Mouse (Mus musculus): ENCODE results near the gene Hscb. TPM values are rescaled to one million over a fixed set of nuclear protein-coding genes. Genes with fewer than 3 reads are reported as not detected.
A peak's percentile ranks its signal among the peaks of the same experiment; 100 is the strongest.

The Hscb gene
- polyA plus RNA-seq, 1 experiment from 2014 or later = 20.5 TPM

DNA sequence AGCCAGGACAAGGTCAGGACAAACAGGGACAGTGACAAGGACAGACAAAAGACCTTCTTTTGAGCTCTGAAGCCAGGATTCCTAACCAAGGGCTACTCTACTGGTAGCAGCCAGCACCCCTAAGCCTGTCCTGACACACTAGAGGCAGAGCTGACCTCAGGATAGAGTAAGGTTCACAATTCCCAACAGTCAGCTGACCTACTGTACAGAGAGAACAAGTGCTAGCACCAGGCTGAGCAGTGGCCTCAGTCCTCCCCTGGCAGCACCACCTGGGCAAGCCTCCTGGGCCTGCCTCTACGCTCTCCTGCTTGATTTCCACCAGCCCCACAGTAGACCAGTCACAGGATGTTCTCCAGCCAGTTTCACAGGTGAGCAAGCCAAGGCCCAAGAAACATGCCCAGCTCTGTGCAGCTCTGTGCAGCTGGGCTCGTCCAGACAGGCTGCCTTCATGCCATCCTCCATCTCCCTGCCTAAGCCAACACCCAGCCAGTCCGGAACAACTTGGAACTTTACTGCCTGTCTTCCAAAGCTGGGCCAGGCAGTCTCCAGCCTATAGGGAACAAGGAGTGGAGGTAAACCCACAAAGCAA lies 38.4 kb downstream of the Hscb start:
- ATAC-seq (ENCODE audit: low FRiP score, low read depth) = no peak

DNA sequence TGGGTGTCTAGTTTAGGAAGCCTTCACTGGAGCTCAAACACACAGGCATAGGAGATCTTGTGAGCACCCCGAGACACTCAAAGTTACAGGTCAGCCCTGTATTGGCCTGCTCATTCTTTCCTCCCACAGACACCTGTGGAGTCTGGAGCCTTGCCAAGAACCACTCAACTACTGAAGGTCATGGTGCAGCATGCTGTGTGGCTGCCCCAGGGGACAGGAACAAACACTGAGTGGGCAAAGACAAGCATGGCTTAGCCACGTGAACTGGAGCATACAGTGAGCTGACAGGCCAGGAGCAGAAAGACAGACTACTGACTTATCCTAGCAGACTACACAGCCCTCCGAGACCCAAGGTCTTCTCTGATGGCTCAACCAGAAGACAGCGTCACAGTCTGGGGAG lies 41.9 kb downstream of the Hscb start:
- H3K9ac ChIP-seq (replicated peaks) = no peak overlapping the region
- H3K9me3 ChIP-seq = no peaks in the 10 kb centered on the region
- H3K27me3 ChIP-seq = no peaks in the 10 kb centered on the region
- H3K4me1 ChIP-seq = no peaks in the 10 kb centered on the region
- no peak overlapping the region for H3K4me2 ChIP-seq (replicated peaks)
- ATAC-seq (ENCODE audit: low FRiP score, low read depth) = no peak
- WGBS = 86% methylated on average over 4 of the region's 4 CpGs
- no peak overlapping the region for H3K27ac ChIP-seq (replicated peaks)
- peaks cover 92% of the 10 kb centered on the region for H3K36me3 ChIP-seq
- no peak overlapping the region for H3K4me3 ChIP-seq

More for the DNA sequence above, 38.4 kb downstream of the Hscb start:
- Histone ChIP-seq H3K27ac (replicated peaks) (no peak overlapping the region), H3K4me1 (peaks cover 4% of the 10 kb centered on the region), H3K9ac (replicated peaks) (no peak overlapping the region), H3K36me3 (peaks cover 78% of the 10 kb centered on the region), H3K4me2 (replicated peaks) (no peak overlapping the region), H3K9me3 (no peaks in the 10 kb centered on the region), H3K27me3 (no peaks in the 10 kb centered on the region), H3K4me3 (no peak overlapping the region)
- WGBS = 100% methylated on average over 3 of the region's 3 CpGs

DNA sequence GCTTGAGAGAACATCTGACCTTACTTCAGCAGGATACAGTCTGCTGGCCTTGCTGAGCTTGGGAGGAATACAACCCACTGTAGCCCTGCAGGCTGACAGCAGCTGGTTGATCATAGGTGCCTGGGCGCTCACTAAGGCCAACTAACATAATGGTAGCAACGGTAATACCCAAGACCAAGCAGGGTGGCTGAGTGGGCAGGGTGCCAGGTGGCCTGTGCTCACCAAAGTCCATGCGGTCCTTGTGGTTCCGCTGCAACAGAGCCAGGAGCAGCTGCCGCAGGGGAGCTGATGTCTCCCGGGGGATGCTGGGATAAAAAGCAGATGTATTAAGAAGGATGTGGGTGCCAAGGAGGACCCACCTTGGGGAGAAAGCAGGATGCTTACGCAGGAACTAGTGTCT lies 45.2 kb downstream of the Hscb start:
- no peak for ATAC-seq (ENCODE audit: low FRiP score, low read depth)
- H3K9ac ChIP-seq (replicated peaks) = no peak overlapping the region
- no peak overlapping the region for H3K27ac ChIP-seq (replicated peaks)
- WGBS = 96% methylated on average over 7 of the region's 7 CpGs
- no peaks in the 10 kb centered on the region for H3K9me3 ChIP-seq
- no peak overlapping the region for H3K4me2 ChIP-seq (replicated peaks)
- peaks cover 99% of the 10 kb centered on the region for H3K36me3 ChIP-seq
- no peak overlapping the region for H3K4me3 ChIP-seq
- H3K27me3 ChIP-seq = no peaks in the 10 kb centered on the region
- H3K4me1 ChIP-seq = no peaks in the 10 kb centered on the region

DNA sequence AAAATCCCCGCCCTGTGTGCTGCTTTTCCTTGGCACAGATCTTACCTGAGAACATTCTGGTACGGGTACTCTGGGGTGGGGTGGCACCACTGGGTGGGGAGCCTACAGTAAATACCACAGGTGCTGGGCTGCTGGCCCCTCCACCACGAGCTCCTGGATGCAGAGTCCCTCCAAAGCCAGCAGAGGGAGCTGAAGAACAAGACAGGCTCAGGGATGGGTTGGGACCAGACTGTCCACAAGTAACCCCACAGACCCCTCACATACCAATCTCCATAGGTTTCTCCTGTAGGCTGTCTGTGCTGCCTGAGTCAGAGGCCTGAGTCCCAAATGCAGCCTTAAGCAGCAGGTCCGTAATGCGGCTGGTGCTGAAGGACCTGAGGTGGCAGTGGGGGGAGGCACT lies 50.9 kb downstream of the Hscb start:
- Histone ChIP-seq H3K36me3 (peaks cover 94% of the 10 kb centered on the region), H3K27me3 (no peaks in the 10 kb centered on the region), H3K9ac (replicated peaks) (no peak overlapping the region), H3K9me3 (no peaks in the 10 kb centered on the region), H3K4me1 (no peaks in the 10 kb centered on the region), H3K4me3 (no peak overlapping the region), H3K27ac (replicated peaks) (no peak overlapping the region), H3K4me2 (replicated peaks) (no peak overlapping the region)
- 66% methylated on average over 5 of the region's 5 CpGs for WGBS
- ATAC-seq (ENCODE audit: low FRiP score, low read depth) = peak; percentile 49; the same call in 1 of the 2 replicates

DNA sequence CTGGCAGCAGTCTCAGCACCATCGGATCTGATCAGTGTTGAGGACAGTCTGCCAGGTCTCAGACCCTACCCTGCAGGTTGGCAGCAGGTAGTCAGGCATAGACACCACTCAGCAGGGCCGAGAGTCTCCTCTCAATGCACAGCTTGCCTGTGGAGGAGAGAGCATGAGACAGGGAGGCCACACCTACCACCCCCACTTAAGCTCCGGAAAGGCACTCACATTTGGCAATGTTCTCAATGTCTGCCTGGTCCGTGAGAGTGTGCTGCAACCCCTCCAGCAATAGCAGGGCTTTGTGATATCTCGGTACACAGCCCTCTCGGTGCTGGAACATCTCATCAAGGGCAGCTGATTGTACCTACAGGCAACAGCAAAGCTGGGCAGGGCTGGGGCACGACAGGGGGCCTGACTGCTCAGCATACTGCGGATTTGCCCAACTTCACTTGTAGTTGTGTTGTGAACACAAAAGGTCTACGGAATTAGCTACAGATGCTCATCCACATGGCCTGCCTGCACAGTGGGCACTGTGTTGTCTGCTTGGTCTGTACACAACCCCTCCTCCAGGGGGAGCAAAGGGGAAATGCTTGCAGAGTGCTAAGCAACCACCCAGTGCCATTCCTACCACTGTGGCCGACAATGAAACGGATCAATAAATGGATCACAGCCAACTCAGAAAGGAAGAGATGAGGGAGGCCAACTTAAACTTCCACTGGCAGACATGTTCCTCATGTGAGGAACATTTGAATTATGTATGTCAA lies 53.3 kb downstream of the Hscb start:
- 89% methylated on average over 11 of the region's 11 CpGs for WGBS
- no peak overlapping the region for H3K9ac ChIP-seq (replicated peaks)
- H3K36me3 ChIP-seq = peaks cover 69% of the 10 kb centered on the region

DNA sequence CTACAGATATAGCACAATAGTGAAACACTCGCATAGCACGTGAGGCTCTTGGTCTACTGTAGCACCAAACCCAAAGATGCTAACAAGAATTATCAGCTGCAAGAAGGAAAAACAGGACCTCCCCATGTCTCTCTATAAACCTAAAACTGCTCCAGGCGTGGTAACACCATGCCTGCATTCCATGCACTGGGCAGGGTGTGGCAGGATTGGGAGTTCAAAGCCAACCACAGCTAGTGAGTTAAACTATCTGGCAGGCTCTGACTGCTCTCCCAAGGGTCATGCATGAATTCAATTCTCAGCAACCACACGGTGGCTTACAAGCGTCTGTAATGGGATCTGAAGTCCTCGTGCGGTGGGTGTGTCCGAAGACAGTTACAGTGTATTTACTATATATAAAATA lies 56.4 kb downstream of the Hscb start:
- Histone ChIP-seq H3K27ac (replicated peaks) (no peak overlapping the region), H3K4me3 (no peak overlapping the region), H3K4me2 (replicated peaks) (no peak overlapping the region), H3K9me3 (no peaks in the 10 kb centered on the region), H3K27me3 (no peaks in the 10 kb centered on the region), H3K36me3 (peaks cover 43% of the 10 kb centered on the region), H3K9ac (replicated peaks) (no peak overlapping the region), H3K4me1 (peaks cover 15% of the 10 kb centered on the region)
- ATAC-seq (ENCODE audit: low FRiP score, low read depth) = no peak
- WGBS = 79% methylated on average over 8 of the region's 8 CpGs

More for the DNA sequence above, 53.3 kb downstream of the Hscb start:
- Histone ChIP-seq H3K4me3 (no peak overlapping the region), H3K4me2 (replicated peaks) (no peak overlapping the region), H3K27me3 (no peaks in the 10 kb centered on the region), H3K27ac (replicated peaks) (no peak overlapping the region), H3K9me3 (no peaks in the 10 kb centered on the region), H3K4me1 (no peaks in the 10 kb centered on the region)
- no peak for ATAC-seq (ENCODE audit: low FRiP score, low read depth)

DNA sequence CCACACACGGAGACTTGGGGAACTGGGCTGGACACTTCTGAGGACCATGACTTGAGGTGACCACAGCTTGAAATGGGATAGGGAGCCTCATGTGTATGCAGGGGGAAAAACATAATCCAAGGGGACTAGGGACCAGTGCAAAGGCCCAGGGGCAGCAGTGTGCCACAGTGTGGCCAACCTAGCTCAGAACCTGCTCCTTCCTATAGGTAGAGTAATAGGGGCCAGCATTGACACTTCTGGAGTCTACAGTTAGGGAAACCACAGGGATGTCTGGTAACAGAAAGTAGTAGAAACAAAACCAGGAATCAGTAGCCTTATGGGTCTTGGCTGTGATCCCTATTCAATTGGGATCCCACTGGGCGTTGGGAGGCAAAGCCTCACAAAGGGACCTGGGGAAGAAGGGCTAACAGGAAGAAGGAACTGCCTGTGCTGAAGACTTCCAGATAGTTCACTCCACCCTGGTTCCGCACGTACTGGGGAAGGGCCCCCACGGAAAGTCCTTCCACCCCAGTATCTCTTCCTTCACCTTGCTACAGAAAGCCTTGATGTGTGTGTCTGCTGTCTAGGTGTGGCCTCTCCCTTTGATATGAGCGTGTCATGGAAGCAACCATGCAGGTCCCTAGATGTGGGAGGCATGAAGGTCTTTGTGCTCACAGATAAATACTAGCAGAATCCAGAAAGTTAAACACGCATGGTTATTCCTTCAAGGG lies 57.9 kb downstream of the Hscb start:
- H3K4me3 ChIP-seq = no peak overlapping the region
- H3K36me3 ChIP-seq = peaks cover 39% of the 10 kb centered on the region
- 85% methylated on average over 7 of the region's 7 CpGs for WGBS
- H3K4me1 ChIP-seq = peaks cover 15% of the 10 kb centered on the region
- no peaks in the 10 kb centered on the region for H3K9me3 ChIP-seq
- no peak overlapping the region for H3K27ac ChIP-seq (replicated peaks)
- no peak overlapping the region for H3K4me2 ChIP-seq (replicated peaks)
- H3K9ac ChIP-seq (replicated peaks) = no peak overlapping the region
- no peak for ATAC-seq (ENCODE audit: low FRiP score, low read depth)
- H3K27me3 ChIP-seq = no peaks in the 10 kb centered on the region

DNA sequence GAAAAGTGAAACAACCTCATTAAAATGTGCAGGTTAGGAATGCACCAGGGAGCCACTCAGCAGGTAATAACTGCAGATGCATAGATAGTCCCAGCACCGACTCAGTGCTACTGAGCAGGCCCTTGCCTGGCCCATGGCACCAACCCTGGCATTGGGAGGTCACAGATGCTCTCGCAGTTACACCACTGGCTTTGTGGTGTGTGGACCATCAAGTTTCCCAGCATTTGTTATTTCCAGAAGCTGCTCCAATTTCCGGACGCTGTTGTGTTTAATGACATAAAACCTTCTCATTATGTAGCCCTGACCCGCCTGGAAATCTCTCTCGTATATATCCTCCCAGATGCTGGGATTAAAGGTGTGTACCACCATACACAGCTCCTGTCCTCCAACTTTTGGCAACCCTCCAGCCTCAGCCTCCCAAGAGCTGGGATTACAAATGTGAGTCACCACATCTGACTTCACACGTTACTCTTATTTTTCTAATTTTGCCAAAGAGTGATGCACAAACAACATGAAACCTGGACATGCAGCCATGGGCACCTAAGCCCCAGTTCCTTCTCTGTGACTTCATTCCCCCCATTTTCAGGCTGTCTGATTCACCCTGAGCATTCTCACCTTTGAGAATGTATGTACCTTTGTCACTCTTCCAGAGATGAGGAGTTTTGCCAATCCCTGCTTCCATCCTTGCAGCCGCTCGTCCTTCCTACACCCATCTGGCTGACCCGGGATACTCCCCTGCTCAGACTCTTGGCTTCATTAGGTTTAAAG lies 58.6 kb downstream of the Hscb start:
- peak; percentile 71 for ATAC-seq (ENCODE audit: low FRiP score, low read depth)
- Histone ChIP-seq H3K27ac (replicated peaks) (0 out of 2 replicates have a peak overlapping the region, but pooled peaks have one; percentile 11), H3K9ac (replicated peaks) (peak overlapping the region; percentile 84), H3K36me3 (peaks cover 39% of the 10 kb centered on the region), H3K4me1 (peaks cover 15% of the 10 kb centered on the region), H3K4me3 (peak overlapping the region; percentile 86), H3K27me3 (no peaks in the 10 kb centered on the region), H3K9me3 (no peaks in the 10 kb centered on the region), H3K4me2 (replicated peaks) (peak overlapping the region; percentile 97)
- 67% methylated on average over 10 of the region's 10 CpGs for WGBS

DNA sequence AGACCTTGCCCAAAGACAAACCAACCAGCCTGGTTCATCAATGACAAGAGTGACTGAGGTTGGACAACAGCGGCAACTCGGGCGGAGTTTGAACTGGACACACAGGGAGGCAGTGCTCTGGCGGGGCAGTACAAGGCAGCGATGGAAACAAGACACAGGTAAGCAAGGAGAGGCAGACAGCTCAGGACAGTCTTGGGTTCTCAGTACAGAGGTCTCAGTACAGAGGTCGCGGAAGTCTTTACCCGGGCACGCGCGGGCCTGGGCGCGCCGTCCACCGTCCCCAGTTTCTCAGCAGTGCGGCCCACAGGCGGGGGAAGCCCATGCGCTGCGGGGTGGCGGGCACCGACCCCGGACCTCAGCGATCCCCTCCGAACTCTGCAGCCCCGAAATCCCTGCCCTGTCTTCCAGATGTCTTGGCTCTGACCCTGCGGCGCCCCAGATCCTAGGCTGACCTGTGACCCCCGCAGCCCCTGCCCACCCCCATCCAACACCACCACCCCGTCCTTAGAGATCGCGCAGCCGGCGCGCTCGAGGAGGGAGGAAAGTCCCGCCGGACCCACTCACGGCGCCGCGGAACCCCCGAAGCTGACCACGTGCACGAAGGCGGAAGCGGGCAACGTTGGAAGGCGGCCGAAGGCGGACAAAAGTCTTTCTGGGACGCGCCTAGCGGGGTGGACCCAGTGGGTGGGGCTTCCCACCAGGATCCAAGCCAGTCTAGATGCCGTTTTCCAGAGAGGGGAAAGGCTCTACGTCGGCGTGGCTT lies 59.4 kb downstream of the Hscb start, which contains the start of gene Pus1:
Gene Pus1, minus strand, starts transcription at position 662 of the 763 bp plus-strand sequence.
- ATAC-seq (ENCODE audit: low FRiP score, low read depth) = peak; percentile 83
- H3K4me2 ChIP-seq (replicated peaks) = peak within 1 kb of the TSS; percentile 97
- no peaks in the 10 kb centered on the region for H3K9me3 ChIP-seq
- H3K9ac ChIP-seq (replicated peaks) = peak within 1 kb of the TSS; percentile 84
- no peaks in the 10 kb centered on the region for H3K27me3 ChIP-seq
- H3K4me3 ChIP-seq = peak within 1 kb of the TSS; percentile 86
- H3K27ac ChIP-seq (replicated peaks) = 0 out of 2 replicates have a peak within 1 kb of the TSS, but pooled peaks have one; percentile 11
- H3K4me1 ChIP-seq = peaks cover 15% of the 10 kb centered on the region
- peaks cover 40% of the 10 kb centered on the region for H3K36me3 ChIP-seq
- WGBS = under 1% methylated on average over 56 of the region's 57 CpGs

DNA sequence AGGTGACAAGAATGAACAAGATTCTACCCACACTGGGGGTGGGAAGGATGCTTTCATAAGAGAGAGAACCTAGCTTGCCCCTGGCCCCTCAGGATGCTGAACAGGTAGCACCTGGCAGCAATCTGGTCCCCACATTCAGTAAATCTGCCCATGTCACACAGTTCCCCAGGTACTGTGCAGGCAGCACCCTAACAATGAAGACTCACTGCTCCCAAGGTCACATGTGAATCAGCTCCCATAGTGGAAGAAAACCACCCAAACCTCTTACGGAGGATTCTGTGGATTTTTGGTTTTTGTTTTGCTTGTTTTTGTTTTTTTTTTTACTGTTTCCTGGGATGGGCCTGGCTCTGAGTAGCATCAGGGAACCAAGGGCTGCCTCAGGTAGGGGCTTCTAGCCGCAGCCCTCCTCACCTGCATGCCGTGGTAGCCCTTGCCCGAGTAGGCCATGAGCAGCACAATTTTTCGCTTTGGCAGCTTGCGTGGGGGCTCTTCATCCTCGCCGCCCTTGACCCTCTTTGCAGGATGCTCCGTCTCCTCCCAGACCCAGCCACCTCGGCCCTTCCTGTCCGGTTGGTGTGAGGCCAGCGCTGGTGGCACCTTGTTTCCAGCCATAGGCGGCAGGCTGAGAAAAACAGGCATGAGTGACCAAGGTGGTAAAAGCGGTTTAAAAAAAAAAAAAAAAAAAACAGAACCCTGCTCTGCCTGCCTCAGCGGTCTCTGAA lies 60.1 kb downstream of the Hscb start:
- 25% methylated on average over 15 of the region's 15 CpGs for WGBS
- Histone ChIP-seq H3K4me2 (replicated peaks) (peak overlapping the region; percentile 97), H3K4me3 (peak overlapping the region; percentile 86), H3K9ac (replicated peaks) (peak overlapping the region; percentile 84), H3K36me3 (peaks cover 43% of the 10 kb centered on the region), H3K4me1 (peaks cover 15% of the 10 kb centered on the region), H3K27ac (replicated peaks) (no peak overlapping the region), H3K9me3 (no peaks in the 10 kb centered on the region), H3K27me3 (no peaks in the 10 kb centered on the region)
- no peak for ATAC-seq (ENCODE audit: low FRiP score, low read depth)
